Comparison of ENCODE assay signal across 10 mouse cellular contexts in the genomic region with DNA sequence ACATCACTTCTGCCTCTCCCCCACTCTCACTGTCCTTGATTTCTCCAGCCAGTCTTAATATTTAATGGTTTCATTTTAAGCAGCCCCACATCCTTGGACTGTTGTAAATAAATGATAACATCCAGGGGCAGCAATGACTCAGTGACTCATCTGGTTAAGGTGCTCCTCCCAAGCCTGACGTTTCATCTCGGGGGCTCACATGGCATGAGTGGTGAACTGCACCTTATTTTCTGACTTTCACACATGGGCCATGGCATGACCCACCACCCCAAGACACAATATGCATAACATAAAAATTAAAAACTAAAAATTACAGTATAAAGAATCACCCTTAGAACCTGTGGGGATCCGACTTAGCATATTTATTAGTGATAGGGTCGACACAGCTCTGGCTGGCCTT. TPM values are rescaled to one million over a fixed set of nuclear protein-coding genes. Genes with fewer than 3 reads are reported as not detected.
DNase-seq lines count a peak whose midpoint lies in the region; ATAC-seq and TF ChIP-seq lines count a peak whose summit lies in the region.
"Had no signal": no experiment of that assay in that cellular context is flagged by ENCODE, and none has a peak within 500 bp of the region (broad histone marks: within the 10 kb centered on the region; RNA-seq: fewer than 3 reads in every experiment).

No protein-coding gene starts in this region.

- no peak overlapping the region for H3K27ac ChIP-seq in heart, embryonic 14.5 days (replicated peaks in 1 of 2; ENCODE audit: control insufficient read depth in 1 of 2, insufficient read depth in 1 of 2, low read depth in 2 of 2, low read length in 2 of 2)
- no peak overlapping the region for H3K27ac ChIP-seq in CH12.LX (ENCODE audit: insufficient read depth, low read depth)
- no peak overlapping the region for H3K27ac ChIP-seq in forebrain, embryonic 14.5 days (ENCODE audit: low read depth, low read length)
- H3K27ac ChIP-seq in liver, embryonic 16.5 days (ENCODE audit: low read length), result peak overlapping the region; percentile 99
- H3K27ac ChIP-seq: limb, embryonic 15.5 days had no signal

- 84% methylated on average over 4 of the region's 4 CpGs for WGBS in heart, embryonic 14.5 days
- 87% methylated on average over 4 of the region's 4 CpGs for WGBS in forebrain, embryonic 14.5 days
- 46% methylated on average over 4 of the region's 4 CpGs for WGBS in liver, embryonic 16.5 days (ENCODE audit: insufficient replicate concordance)

- no peak for TF ChIP-seq CTCF in CH12.LX (conservative IDR thresholded peaks at IDR 0.05 in 1 of 2, IDR thresholded peaks at IDR 0.05 in 1 of 2; ENCODE audit: low read depth in 2 of 2, low read length in 2 of 2)

- dilution Hi-C loops in CH12.LX (cut with MboI; ENCODE audit: extremely low pct_ligation_motif_present, extremely low pct_unique_long_range_greater_than_20kb, low sequenced_read_pairs), result no loop called here

- intact Hi-C loops in heart, postnatal 10 days (cut with DNase I), result loop anchor here (2.0 kb wide), 1 partner anchor 71 kb away; no protein-coding TSS in a partner anchor
- intact Hi-C loops in gastrocnemius, postnatal 36 days (cut with DNase I), result loop anchor here (2.0 kb wide), 1 partner anchor 59 kb away; a partner anchor contains a TSS

- no peak for TF ChIP-seq RAD21 in CH12.LX (IDR thresholded peaks at IDR 0.05; ENCODE audit: low read depth, low read length)

- H3K4me2 ChIP-seq in heart, embryonic 14.5 days (ENCODE audit: low read length), result peak overlapping the region; percentile 66; the same call in 1 of the 2 replicates
- peak overlapping the region; percentile 48 for H3K4me2 ChIP-seq in CH12.LX (ENCODE audit: insufficient read depth, low read depth, poor library complexity, severe bottlenecking)
- peak overlapping the region; percentile 77; the same call in 1 of the 2 replicates for H3K4me2 ChIP-seq in forebrain, embryonic 14.5 days (ENCODE audit: low read length)
- peak overlapping the region; percentile 73 for H3K4me2 ChIP-seq in liver, embryonic 16.5 days (ENCODE audit: low read depth, low read length)

- peaks cover 23% of the 10 kb centered on the region for H3K36me3 ChIP-seq in heart, embryonic 14.5 days (ENCODE audit: control insufficient read depth, insufficient read depth, low read length)
- H3K36me3 ChIP-seq in CH12.LX (replicated peaks in 1 of 2; ENCODE audit: control insufficient read depth in 1 of 2, insufficient read depth in 1 of 2, low read length in 1 of 2), result peaks cover 17 to 30% of the 10 kb centered on the region in 2 experiments
- peaks cover 19% of the 10 kb centered on the region for H3K36me3 ChIP-seq in forebrain, embryonic 14.5 days (ENCODE audit: control insufficient read depth, insufficient read depth, low read length)
- H3K36me3 ChIP-seq in liver, embryonic 16.5 days (ENCODE audit: control insufficient read depth, insufficient read depth), result peaks cover 16% of the 10 kb centered on the region

- no peak for DNase-seq in heart, postnatal 10 days
- DNase-seq in CH12.LX (ENCODE audit: extremely low read depth), result peak; percentile 56
- DNase-seq in forebrain, embryonic 14.5 days (ENCODE audit: low spot score), result no peak
- no peak for DNase-seq in gastrocnemius, postnatal 36 days
- no peak for DNase-seq in heart, adult 8-10 months (ENCODE audit: low spot score)
- no peak for DNase-seq in thymus, postnatal 10 days (ENCODE audit: low spot score in 2 of 2)
- DNase-seq: right cerebral cortex, postnatal 25 days had no signal

- no peaks in the 10 kb centered on the region for H3K27me3 ChIP-seq in heart, embryonic 14.5 days (ENCODE audit: control insufficient read depth, insufficient read depth, low read length)
- H3K27me3 ChIP-seq in CH12.LX (replicated peaks), result no peaks in the 10 kb centered on the region
- H3K27me3 ChIP-seq in forebrain, embryonic 14.5 days (replicated peaks; ENCODE audit: control insufficient read depth, insufficient read depth, low read length), result no peaks in the 10 kb centered on the region
- no peaks in the 10 kb centered on the region for H3K27me3 ChIP-seq in liver, embryonic 16.5 days (ENCODE audit: control insufficient read depth, insufficient read depth, low read depth, low read length)
- H3K27me3 ChIP-seq: limb, embryonic 15.5 days had no signal

- no peak overlapping the region for H3K4me3 ChIP-seq in heart, embryonic 14.5 days (ENCODE audit: control insufficient read depth in 1 of 2, insufficient read depth in 1 of 2, low read depth in 1 of 2, low read length in 2 of 2)
- peak overlapping the region; percentile 57 to 100 (median 75) for H3K4me3 ChIP-seq in CH12.LX (replicated peaks in 1 of 3; ENCODE audit: low read depth in 2 of 3, low read length in 2 of 3, poor library complexity in 1 of 3)
- no peak overlapping the region for H3K4me3 ChIP-seq in forebrain, embryonic 14.5 days (ENCODE audit: low read depth, low read length)
- peak overlapping the region; percentile 100 for H3K4me3 ChIP-seq in liver, embryonic 16.5 days (ENCODE audit: low read depth, low read length)

- H3K4me1 ChIP-seq in heart, embryonic 14.5 days (ENCODE audit: control insufficient read depth in 2 of 2, insufficient read depth in 2 of 2, low read length in 2 of 2), result peaks cover 4 to 21% of the 10 kb centered on the region in 2 experiments; a peak in 3 of 4 replicates
- peaks cover 2 to 32% of the 10 kb centered on the region in 2 experiments; a peak in 3 of 4 replicates for H3K4me1 ChIP-seq in CH12.LX (ENCODE audit: control insufficient read depth in 1 of 2, insufficient read depth in 2 of 2)
- peaks cover 24% of the 10 kb centered on the region for H3K4me1 ChIP-seq in forebrain, embryonic 14.5 days (ENCODE audit: control insufficient read depth, insufficient read depth, low read length)
- H3K4me1 ChIP-seq in liver, embryonic 16.5 days (ENCODE audit: control insufficient read depth, low read depth, low read length), result peaks cover 18% of the 10 kb centered on the region

- H3K9me3 ChIP-seq in heart, embryonic 14.5 days (ENCODE audit: control insufficient read depth, low read length), result no peaks in the 10 kb centered on the region; the same call in 1 of the 2 replicates
- H3K9me3 ChIP-seq in CH12.LX (replicated peaks; ENCODE audit: low read length), result no peaks in the 10 kb centered on the region
- H3K9me3 ChIP-seq in forebrain, embryonic 14.5 days (replicated peaks; ENCODE audit: control insufficient read depth, low read length), result no peaks in the 10 kb centered on the region
- no peaks in the 10 kb centered on the region for H3K9me3 ChIP-seq in liver, embryonic 16.5 days (replicated peaks; ENCODE audit: control insufficient read depth, low read length)
- H3K9me3 ChIP-seq: limb, embryonic 15.5 days had no signal

- in situ Hi-C loops in CH12.LX (cut with MboI; ENCODE audit: low pct_ligation_motif_present, low pct_unique_long_range_greater_than_20kb, low sequenced_read_pairs), result loop anchor here (5.0 kb wide), 1 partner anchor 59 kb away; a partner anchor contains a TSS

- peaks cover 48% of the 10 kb centered on the region for H3K79me2 ChIP-seq in CH12.LX (replicated peaks; ENCODE audit: control insufficient read depth, extremely low read depth, insufficient read depth, poor library complexity, severe bottlenecking)

- ATAC-seq in heart, embryonic 14.5 days (ENCODE audit: insufficient number of reproducible peaks, insufficient read depth, low FRiP score, low read depth), result no peak
- no peak for ATAC-seq in forebrain, embryonic 14.5 days
- ATAC-seq in liver, embryonic 16.5 days (ENCODE audit: low read depth), result peak; percentile 31

- TF ChIP-seq POLR2A in CH12.LX (IDR thresholded peaks at IDR 0.05; ENCODE audit: low read depth, low read length), result no peak

- TF ChIP-seq EP300 in CH12.LX (IDR thresholded peaks at IDR 0.05; ENCODE audit: low read length), result no peak

- no peak overlapping the region for H3K9ac ChIP-seq in heart, embryonic 14.5 days (ENCODE audit: low read length)
- peak overlapping the region; percentile 79; the same call in 1 of the 2 replicates for H3K9ac ChIP-seq in CH12.LX (ENCODE audit: insufficient read depth, low read depth)
- H3K9ac ChIP-seq in forebrain, embryonic 14.5 days (ENCODE audit: low read length), result no peak overlapping the region
- peak overlapping the region; percentile 100 for H3K9ac ChIP-seq in liver, embryonic 16.5 days (ENCODE audit: low read depth, low read length)
- H3K9ac ChIP-seq: limb, embryonic 15.5 days had no signal

RNA-seq across cellular contexts. Expression of a gene that starts 1.3 kb away (rescaled TPM):
- polyA plus RNA-seq in heart, embryonic 14.5 days (2014; fragmentation: Nextera tagmentation; extraction: Ambion mirVana), result 192 and 199 TPM in 2 replicates
- total RNA-seq in heart, postnatal 10 days (2021), result 100 to 1,000 TPM; 156 to 160 TPM
- total RNA-seq in CH12.LX (2012; rRNA removed) (416 and 617 TPM in 2 replicates), CH12.LX (2014; rRNA removed) (812 and 852 TPM in 2 replicates)
- 705 and 730 TPM in 2 replicates for polyA plus RNA-seq in CH12.LX (2012; ENCODE audit: insufficient read length, low read depth)
- polyA plus RNA-seq in forebrain, embryonic 14.5 days (2014; fragmentation: Nextera tagmentation; extraction: Ambion mirVana), result 340 and 348 TPM in 2 replicates
- polyA plus RNA-seq in liver, embryonic 16.5 days (2015; fragmentation: Nextera tagmentation; extraction: Ambion mirVana), result 101 and 102 TPM in 2 replicates
- 10 to 100 TPM; 54.4 to 60.2 TPM for total RNA-seq in gastrocnemius, postnatal 36 days (2021)
- 100 to 1,000 TPM in 3 of 4 experiments, 10 to 100 TPM in 1; 97.6 to 103 (median 102) TPM for total RNA-seq in heart, adult 8-10 months (2022)

RNA-seq across cellular contexts. Expression of a gene that starts 22.2 kb away (rescaled TPM):
- 23.9 and 26.2 TPM in 2 replicates for polyA plus RNA-seq in heart, embryonic 14.5 days (2014; fragmentation: Nextera tagmentation; extraction: Ambion mirVana)
- total RNA-seq in heart, postnatal 10 days (2021), result 10 to 100 TPM; 44.9 to 45.7 TPM
- total RNA-seq in CH12.LX (2012; rRNA removed), result 5.6 and 7.4 TPM in 2 replicates
- total RNA-seq in CH12.LX (2014; rRNA removed), result 8.3 and 9.8 TPM in 2 replicates
- 10.1 and 11.4 TPM in 2 replicates for polyA plus RNA-seq in CH12.LX (2012; ENCODE audit: insufficient read length, low read depth)
- polyA plus RNA-seq in forebrain, embryonic 14.5 days (2014; fragmentation: Nextera tagmentation; extraction: Ambion mirVana), result 60.0 and 64.7 TPM in 2 replicates
- 7.3 and 7.7 TPM in 2 replicates for polyA plus RNA-seq in liver, embryonic 16.5 days (2015; fragmentation: Nextera tagmentation; extraction: Ambion mirVana)
- 10 to 100 TPM; 50.0 to 71.2 TPM for total RNA-seq in gastrocnemius, postnatal 36 days (2021)
- 10 to 100 TPM; 39.8 to 44.7 (median 41.8) TPM for total RNA-seq in heart, adult 8-10 months (2022)

RNA-seq across cellular contexts. Expression of a gene that starts 52.0 kb away (rescaled TPM):
- polyA plus RNA-seq in heart, embryonic 14.5 days (2014; fragmentation: Nextera tagmentation; extraction: Ambion mirVana), result 14.3 and 17.0 TPM in 2 replicates
- total RNA-seq in heart, postnatal 10 days (2021), result 10 to 100 TPM; 45.6 to 48.4 TPM
- total RNA-seq in CH12.LX (2012; rRNA removed), result 0.34 and 0.47 TPM in 2 replicates
- total RNA-seq in CH12.LX (2014; rRNA removed), result 0.18 and 0.20 TPM in 2 replicates
- 0.51 and 0.76 TPM in 2 replicates for polyA plus RNA-seq in CH12.LX (2012; ENCODE audit: insufficient read length, low read depth)
- polyA plus RNA-seq in forebrain, embryonic 14.5 days (2014; fragmentation: Nextera tagmentation; extraction: Ambion mirVana), result 13.0 and 18.6 TPM in 2 replicates
- polyA plus RNA-seq in liver, embryonic 16.5 days (2015; fragmentation: Nextera tagmentation; extraction: Ambion mirVana), result 0.33 and 0.57 TPM in 2 replicates
- 10 to 100 TPM; 80.3 to 96.9 TPM for total RNA-seq in gastrocnemius, postnatal 36 days (2021)
- total RNA-seq in heart, adult 8-10 months (2022), result 10 to 100 TPM; 47.5 to 55.7 (median 51.0) TPM

RNA-seq across cellular contexts. Expression of a gene that starts 58.5 kb away (rescaled TPM):
- polyA plus RNA-seq in heart, embryonic 14.5 days (2014; fragmentation: Nextera tagmentation; extraction: Ambion mirVana), result 15.7 and 17.3 TPM in 2 replicates
- total RNA-seq in heart, postnatal 10 days (2021), result 100 to 1,000 TPM; 236 to 257 TPM
- 35.8 and 43.0 TPM in 2 replicates for total RNA-seq in CH12.LX (2012; rRNA removed)
- 13.0 and 14.0 TPM in 2 replicates for total RNA-seq in CH12.LX (2014; rRNA removed)
- 147 and 148 TPM in 2 replicates for polyA plus RNA-seq in CH12.LX (2012; ENCODE audit: insufficient read length, low read depth)
- 21.8 and 22.5 TPM in 2 replicates for polyA plus RNA-seq in forebrain, embryonic 14.5 days (2014; fragmentation: Nextera tagmentation; extraction: Ambion mirVana)
- polyA plus RNA-seq in liver, embryonic 16.5 days (2015; fragmentation: Nextera tagmentation; extraction: Ambion mirVana), result 5.3 and 6.0 TPM in 2 replicates
- total RNA-seq in gastrocnemius, postnatal 36 days (2021), result 100 to 1,000 TPM; 157 to 161 TPM
- total RNA-seq in heart, adult 8-10 months (2022), result 100 to 1,000 TPM; 414 to 471 (median 442) TPM

Comparison
In these comparisons a context has a peak if more than half of its experiments do, and no peak if none do; other contexts are left out.
1. H3K4me3 ChIP-seq: peak in CH12.LX (3 of 3) and liver, embryonic 16.5 days (single experiment); none in heart, embryonic 14.5 days (0 of 2) and forebrain, embryonic 14.5 days (single experiment).
2. H3K9ac ChIP-seq: peak in CH12.LX (single experiment) and liver, embryonic 16.5 days (single experiment); none in heart, embryonic 14.5 days (single experiment) and forebrain, embryonic 14.5 days (single experiment).
3. RNA of a gene that starts 52.0 kb away (total RNA-seq): 80.3 to 96.9 TPM in gastrocnemius, postnatal 36 days, 47.5 to 55.7 TPM in heart, adult 8-10 months and 45.6 to 48.4 TPM in heart, postnatal 10 days; 0.18 to 0.47 TPM in CH12.LX; every median in the first group is over 10 times any median in the second.
4. Peak in every context shown above with its lines, with median percentiles within 50 percentile points of each other: H3K4me2 ChIP-seq.